Mouse (Mus musculus) cerebellum, postnatal 4 days (tissue): ENCODE measurements around the gene Mier1.
A peak's percentile ranks its signal among the peaks of the same experiment; 100 is the strongest.

Experiments
- DNase-seq, 2 experiments: peaks; one replicate each; pipeline ENCODE4 v3.0.0; 2022; ENCODE audit warnings: low spot score in 2 of 2, mixed read lengths in 1 of 2

Mier1 gene

GRCm38 (mm10) chr4:103114184-103115111, at the start of gene Mier1, which contains the start of gene Wdr78:
Gene Mier1, plus strand, starts transcription at chr4:103114390.
Gene Wdr78, minus strand, starts transcription at chr4:103114555.
- peak; percentile 85 to 92 for DNase-seq

- no peak for DNase-seq
Observed at GRCm38 (mm10) chr4:103064421-103064820, 49.8 kb upstream of the Mier1 start.

GRCm38 (mm10) chr4:103064976-103065375, 49.2 kb upstream of the Mier1 start:
- DNase-seq, result no peak

- no peak for DNase-seq
Observed at GRCm38 (mm10) chr4:103067906-103068655, 46.1 kb upstream of the Mier1 start.

GRCm38 (mm10) chr4:103070631-103071030, 43.6 kb upstream of the Mier1 start:
- no peak for DNase-seq

- DNase-seq, result no peak
Observed at GRCm38 (mm10) chr4:103085237-103085636, 29.0 kb upstream of the Mier1 start.

GRCm38 (mm10) chr4:103095921-103096320, 18.3 kb upstream of the Mier1 start:
- no peak for DNase-seq

GRCm38 (mm10) chr4:103098532-103098931, 15.7 kb upstream of the Mier1 start:
- DNase-seq, result no peak

- DNase-seq, result no peak
Observed at GRCm38 (mm10) chr4:103112651-103113050, 1.5 kb upstream of the Mier1 start.

- DNase-seq, result no peak
Observed at GRCm38 (mm10) chr4:103113402-103113801, 788 bp upstream of the Mier1 start.

GRCm38 (mm10) chr4:103118888-103119228, 4.7 kb downstream of the Mier1 start:
- no peak for DNase-seq

- peak; percentile 29 to 72 for DNase-seq
Observed at GRCm38 (mm10) chr4:103119229-103120027, 5.2 kb downstream of the Mier1 start.

GRCm38 (mm10) chr4:103120028-103120384, 5.8 kb downstream of the Mier1 start:
- DNase-seq, result no peak

- DNase-seq, result no peak
Observed at GRCm38 (mm10) chr4:103120395-103120794, 6.2 kb downstream of the Mier1 start.

- DNase-seq, result no peak
Observed at GRCm38 (mm10) chr4:103120874-103121389, 6.7 kb downstream of the Mier1 start.

GRCm38 (mm10) chr4:103123086-103123485, 8.9 kb downstream of the Mier1 start:
- no peak for DNase-seq

GRCm38 (mm10) chr4:103123606-103124005, 9.4 kb downstream of the Mier1 start:
- no peak for DNase-seq

- DNase-seq, result no peak
Observed at GRCm38 (mm10) chr4:103126533-103126932, 12.3 kb downstream of the Mier1 start.

- DNase-seq, result no peak
Observed at GRCm38 (mm10) chr4:103136946-103137345, 22.8 kb downstream of the Mier1 start.

GRCm38 (mm10) chr4:103146339-103146738, 32.1 kb downstream of the Mier1 start:
- DNase-seq, result peak; percentile 55 to 78

- DNase-seq, result no peak
Observed at GRCm38 (mm10) chr4:103151946-103152345, 37.8 kb downstream of the Mier1 start.

GRCm38 (mm10) chr4:103158781-103159180, 44.6 kb downstream of the Mier1 start:
- DNase-seq, result no peak
